Mouse (Mus musculus): Measurements from ENCODE around the gene Fxr2. TPM values are rescaled to one million over a fixed set of nuclear protein-coding genes. Genes with fewer than 3 reads are reported as not detected.

Gene Fxr2
- total and polyA plus RNA-seq, 2 experiments from 2014 or later, result 23.3 to 79.6 TPM

DNA sequence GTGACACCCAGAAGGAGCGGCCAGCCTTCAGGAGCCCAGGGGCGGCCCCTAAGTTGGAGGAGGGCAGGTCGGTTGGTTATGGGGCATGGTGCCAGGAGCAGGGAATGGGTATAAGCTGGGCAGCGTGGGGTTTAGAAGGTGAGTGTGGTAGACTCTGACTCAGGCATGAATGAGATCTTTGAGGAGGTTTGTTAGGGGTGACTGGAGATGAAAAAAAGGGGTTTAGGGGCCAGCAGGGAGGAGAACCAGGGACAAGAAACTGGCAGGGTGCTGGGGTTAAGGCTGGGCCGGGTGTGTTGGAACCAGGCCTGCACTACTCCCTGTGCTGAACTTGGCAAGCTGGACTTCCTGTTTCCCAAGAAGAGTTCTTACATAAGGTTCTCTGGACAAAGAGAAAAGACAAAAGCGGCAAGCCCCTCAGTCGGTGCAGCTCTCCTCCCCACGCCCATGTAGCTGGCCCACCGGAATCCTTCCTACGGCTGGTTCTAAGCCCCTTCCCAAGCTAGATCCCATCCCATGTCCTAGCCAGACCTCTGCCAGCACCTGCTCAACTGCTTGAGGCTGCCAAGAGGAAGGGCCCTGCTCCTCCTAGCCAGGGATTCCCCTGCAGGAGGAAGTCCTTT, 52.8 kb downstream of the Fxr2 start, which contains the start of gene Tnfsf13:
Gene Tnfsf13, minus strand, starts transcription at position 259 of the 623 bp plus-strand sequence.
- Histone ChIP-seq H3K9me3 (ENCODE audit: low read length) (no peaks in the 10 kb centered on the region), H3K4me2 (ENCODE audit: low read depth, low read length) (no peak within 1 kb of the TSS), H3K9ac (replicated peaks; ENCODE audit: low read length) (peak within 1 kb of the TSS; percentile 37; the same call in 1 of the 2 replicates), H3K4me1 (ENCODE audit: insufficient read depth, low read length) (peaks cover 23% of the 10 kb centered on the region), H3K27me3 (ENCODE audit: insufficient read depth, low read length) (no peaks in the 10 kb centered on the region), H3K4me3 (ENCODE audit: low read length) (no peak within 1 kb of the TSS), H3K36me3 (ENCODE audit: insufficient read depth, low read length) (no peaks in the 10 kb centered on the region), H3K27ac (peak within 1 kb of the TSS; percentile 79)
- no peak for ATAC-seq
- TF ChIP-seq CTCF (IDR thresholded peaks at IDR 0.05; ENCODE audit: low read depth), result no peak
- peak; percentile 64 for DNase-seq (ENCODE audit: low spot score)
- 25% methylated on average over 10 of the region's 10 CpGs for WGBS

DNA sequence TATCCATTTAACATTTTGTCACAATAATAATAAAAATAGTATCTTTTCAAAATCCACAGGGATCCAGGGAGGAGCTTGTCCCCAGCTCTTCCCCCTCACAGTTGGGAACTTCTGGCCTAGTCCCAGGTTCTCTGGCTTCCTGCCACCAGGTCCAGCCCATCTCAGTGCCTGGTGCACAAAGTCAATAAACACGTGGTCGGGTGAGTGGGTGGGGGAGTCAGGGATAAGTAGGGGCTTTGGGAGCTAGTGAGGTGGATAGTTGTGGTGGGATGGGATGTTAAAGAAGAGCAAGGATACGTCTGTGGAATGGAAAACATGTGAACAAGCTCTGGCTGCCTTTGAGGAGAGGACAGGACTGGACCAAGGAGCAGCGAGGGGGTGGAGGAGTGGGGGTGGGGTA, 53.6 kb downstream of the Fxr2 start:
- no peak for ATAC-seq
- 14% methylated on average over 4 of the region's 4 CpGs for WGBS
- no peak overlapping the region for H3K9ac ChIP-seq (replicated peaks; ENCODE audit: low read length)

DNA sequence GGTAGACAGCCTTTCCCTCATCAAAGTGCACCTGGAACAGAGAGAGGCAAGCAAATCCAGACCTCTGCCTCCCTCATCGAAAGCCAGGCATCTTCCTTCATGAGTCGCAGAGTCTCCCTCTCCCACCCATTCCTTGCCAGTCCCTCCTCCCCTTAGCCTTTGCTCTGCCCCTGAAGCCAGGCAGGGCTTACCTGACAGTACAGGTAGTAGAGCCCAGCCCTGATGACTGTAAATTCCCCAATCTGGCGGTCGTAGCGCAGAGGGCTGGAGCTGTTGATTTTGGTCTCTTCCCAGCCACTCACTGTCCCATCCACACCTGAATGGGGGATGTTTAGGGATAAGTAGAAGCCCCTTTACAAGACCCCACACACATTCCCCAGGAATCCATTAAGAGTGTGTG, 54.3 kb downstream of the Fxr2 start:
- ATAC-seq (no peak), DNase-seq (ENCODE audit: low spot score) (no peak)
- Histone ChIP-seq H3K27ac (0 out of 2 replicates have a peak overlapping the region, but pooled peaks have one; percentile 79), H3K36me3 (ENCODE audit: insufficient read depth, low read length) (no peaks in the 10 kb centered on the region), H3K4me3 (ENCODE audit: low read length) (no peak overlapping the region), H3K27me3 (ENCODE audit: insufficient read depth, low read length) (no peaks in the 10 kb centered on the region), H3K9me3 (ENCODE audit: low read length) (no peaks in the 10 kb centered on the region), H3K9ac (replicated peaks; ENCODE audit: low read length) (no peak overlapping the region), H3K4me1 (ENCODE audit: insufficient read depth, low read length) (peaks cover 18% of the 10 kb centered on the region; the same call in 1 of the 2 replicates), H3K4me2 (ENCODE audit: low read depth, low read length) (no peak overlapping the region)
- no peak for TF ChIP-seq CTCF (IDR thresholded peaks at IDR 0.05; ENCODE audit: low read depth)
- WGBS, result 62% methylated on average over 5 of the region's 5 CpGs

More for the DNA sequence above, 53.6 kb downstream of the Fxr2 start:
- Histone ChIP-seq H3K9me3 (ENCODE audit: low read length) (no peaks in the 10 kb centered on the region), H3K4me3 (ENCODE audit: low read length) (no peak overlapping the region), H3K36me3 (ENCODE audit: insufficient read depth, low read length) (no peaks in the 10 kb centered on the region), H3K4me1 (ENCODE audit: insufficient read depth, low read length) (peaks cover 18% of the 10 kb centered on the region; the same call in 1 of the 2 replicates), H3K27ac (peak overlapping the region; percentile 79; the same call in 1 of the 2 replicates), H3K4me2 (ENCODE audit: low read depth, low read length) (no peak overlapping the region), H3K27me3 (ENCODE audit: insufficient read depth, low read length) (no peaks in the 10 kb centered on the region)
- no peak for TF ChIP-seq CTCF (IDR thresholded peaks at IDR 0.05; ENCODE audit: low read depth)
- peak; percentile 61 for DNase-seq (ENCODE audit: low spot score)

DNA sequence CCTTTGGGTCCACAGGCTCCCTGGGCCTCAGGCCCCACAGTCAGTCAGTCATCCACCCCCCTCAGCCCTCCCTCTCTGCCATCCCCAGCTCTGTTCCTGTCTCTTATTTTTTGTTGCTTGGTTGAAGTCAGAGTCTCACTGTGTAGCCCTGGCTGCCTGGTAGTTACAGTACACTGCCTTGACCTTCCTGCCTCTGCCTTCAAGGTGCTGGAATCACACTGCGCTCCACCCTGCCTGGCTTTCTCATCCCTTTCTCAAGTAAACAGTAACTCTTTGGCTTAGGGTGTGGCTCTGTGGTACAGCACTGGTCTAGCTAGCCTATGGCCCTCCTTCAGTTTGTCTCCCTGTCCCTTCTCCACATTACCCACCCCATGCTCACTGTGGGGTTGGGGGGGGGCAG, 57.1 kb downstream of the Fxr2 start:
- no peaks in the 10 kb centered on the region for H3K36me3 ChIP-seq (ENCODE audit: insufficient read depth, low read length)
- H3K4me2 ChIP-seq (ENCODE audit: low read depth, low read length), result no peak overlapping the region
- H3K9me3 ChIP-seq (ENCODE audit: low read length), result no peaks in the 10 kb centered on the region
- ATAC-seq (no peak), DNase-seq (ENCODE audit: low spot score) (no peak)
- H3K9ac ChIP-seq (replicated peaks; ENCODE audit: low read length), result no peak overlapping the region
- 95% methylated on average over 1 of the region's 1 CpGs for WGBS
- H3K4me3 ChIP-seq (ENCODE audit: low read length), result no peak overlapping the region
- TF ChIP-seq CTCF (IDR thresholded peaks at IDR 0.05; ENCODE audit: low read depth), result no peak
- H3K27ac ChIP-seq, result no peak overlapping the region
- H3K4me1 ChIP-seq (ENCODE audit: insufficient read depth, low read length), result peaks cover 11% of the 10 kb centered on the region; the same call in 1 of the 2 replicates
- H3K27me3 ChIP-seq (ENCODE audit: insufficient read depth, low read length), result no peaks in the 10 kb centered on the region

DNA sequence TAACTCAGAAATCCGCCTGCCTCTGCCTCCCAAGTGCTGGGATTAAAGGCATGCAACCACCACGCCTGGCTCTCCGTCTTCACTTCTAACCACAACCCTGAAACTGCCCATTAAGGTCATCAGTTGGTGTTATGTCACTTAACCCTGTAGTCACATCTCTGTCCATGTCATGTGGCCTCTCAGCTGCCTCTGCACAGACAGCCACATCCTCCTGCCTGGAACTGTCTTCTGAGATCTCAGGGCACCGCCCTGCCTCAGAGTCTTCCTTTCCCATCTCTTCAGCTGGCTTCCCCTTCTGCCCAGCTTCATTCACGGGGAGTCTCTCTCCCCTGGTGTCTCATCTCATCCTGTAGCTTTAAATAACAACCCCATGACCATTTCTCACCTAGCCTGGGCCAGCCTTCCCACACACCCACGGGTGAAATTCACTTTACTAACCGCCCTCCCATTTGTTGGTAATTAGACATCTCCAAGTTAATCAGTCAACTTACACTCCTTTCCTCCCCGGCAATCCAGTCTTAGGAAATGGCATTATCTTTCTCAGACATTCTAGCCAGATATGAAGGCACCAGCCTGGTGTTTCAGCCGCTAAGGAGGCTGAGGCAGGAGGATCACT, 59.5 kb downstream of the Fxr2 start:
- H3K9me3 ChIP-seq (ENCODE audit: low read length), result no peaks in the 10 kb centered on the region
- no peak overlapping the region for H3K4me2 ChIP-seq (ENCODE audit: low read depth, low read length)
- H3K27me3 ChIP-seq (ENCODE audit: insufficient read depth, low read length), result no peaks in the 10 kb centered on the region
- no peak for ATAC-seq
- H3K27ac ChIP-seq, result no peak overlapping the region
- no peak overlapping the region for H3K4me3 ChIP-seq (ENCODE audit: low read length)
- no peak for DNase-seq (ENCODE audit: low spot score)
- no peak for TF ChIP-seq CTCF (IDR thresholded peaks at IDR 0.05; ENCODE audit: low read depth)
- H3K9ac ChIP-seq (replicated peaks; ENCODE audit: low read length), result no peak overlapping the region
- no peaks in the 10 kb centered on the region; the same call in 1 of the 2 replicates for H3K4me1 ChIP-seq (ENCODE audit: insufficient read depth, low read length)
- no peaks in the 10 kb centered on the region for H3K36me3 ChIP-seq (ENCODE audit: insufficient read depth, low read length)
- WGBS, result 83% methylated on average over 9 of the region's 9 CpGs

DNA sequence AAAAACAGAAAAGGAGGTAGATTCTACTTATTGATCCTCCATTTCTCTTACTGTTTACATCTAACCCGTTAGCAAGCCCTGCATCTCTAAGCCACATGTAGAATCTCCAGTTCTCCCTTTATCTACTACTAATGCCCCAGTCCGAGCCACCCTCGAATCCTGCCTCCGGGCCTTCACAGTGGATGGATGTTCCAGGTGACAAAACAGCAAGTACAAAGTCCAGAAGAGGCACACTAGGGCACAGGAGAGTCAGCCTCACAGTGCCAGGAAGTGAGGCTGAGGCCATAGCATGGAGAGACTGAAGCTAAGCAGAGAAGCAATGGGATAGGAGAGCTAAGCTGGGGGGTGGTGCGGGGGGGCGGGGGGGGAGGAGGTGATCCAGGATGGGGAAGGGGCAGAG, 60.1 kb downstream of the Fxr2 start:
- H3K4me1 ChIP-seq (ENCODE audit: insufficient read depth, low read length), result no peaks in the 10 kb centered on the region; the same call in 1 of the 2 replicates
- DNase-seq (ENCODE audit: low spot score) (no peak), ATAC-seq (no peak)
- H3K36me3 ChIP-seq (ENCODE audit: insufficient read depth, low read length), result no peaks in the 10 kb centered on the region
- H3K27ac ChIP-seq, result no peak overlapping the region
- TF ChIP-seq CTCF (IDR thresholded peaks at IDR 0.05; ENCODE audit: low read depth), result no peak
- H3K27me3 ChIP-seq (ENCODE audit: insufficient read depth, low read length), result no peaks in the 10 kb centered on the region
- H3K4me3 ChIP-seq (ENCODE audit: low read length), result no peak overlapping the region
- H3K9me3 ChIP-seq (ENCODE audit: low read length), result no peaks in the 10 kb centered on the region
- no peak overlapping the region for H3K9ac ChIP-seq (replicated peaks; ENCODE audit: low read length)
- no peak overlapping the region for H3K4me2 ChIP-seq (ENCODE audit: low read depth, low read length)
- 90% methylated on average over 6 of the region's 6 CpGs for WGBS
